Mouse (Mus musculus) adrenal gland, adult 2 months (tissue): ENCODE measurements around the gene Sycp3. TPM values are rescaled to one million over a fixed set of nuclear protein-coding genes. Genes with fewer than 3 reads are reported as not detected.
A peak's percentile ranks its signal among the peaks of the same experiment; 100 is the strongest.
"Not testable (repeated sequence)": the region's sequence is repeated elsewhere in the genome, so short reads cannot be mapped to it uniquely, and the experiment has no call there.

Experiments used
- DNase-seq: peaks from one replicate; pipeline ENCODE4 v3.0.0; 2021
- long read RNA-seq: library from polyadenylated mRNA; stranded (forward); transcript quantifications from one replicate; pipeline ENCODE4 v2.0.0, GENCODE M21; 2021
- polyA plus RNA-seq: library from polyadenylated mRNA; depleted of rRNA; stranded (reverse); fragments of >200 nt; gene quantifications from 2 replicates; pipeline ENCODE4 v1.2.3, GENCODE M21; 2012; rRNA removed
- total RNA-seq, 2 experiments: library from RNA; stranded (reverse); gene quantifications; 2 replicates each; pipeline ENCODE4 v1.2.3; 2021

The Sycp3 gene
- total RNA-seq: 1 to 10 TPM; 2.1 to 2.4 TPM
- polyA plus RNA-seq: not detected in 2 replicates
- long read RNA-seq: 0 reads

- no peak for DNase-seq
Observed at GRCm38 (mm10) chr10:88459502-88459992, at the start of gene Sycp3. TSS of gene Sycp3 (plus strand) at chr10:88459569.

- DNase-seq: no peak
Observed at GRCm38 (mm10) chr10:88409751-88410150, 49.6 kb upstream of the Sycp3 start.

GRCm38 (mm10) chr10:88412290-88412995 is 46.9 kb upstream of the Sycp3 start:
- no peak for DNase-seq

- no peak for DNase-seq
Observed at GRCm38 (mm10) chr10:88417686-88418085, 41.7 kb upstream of the Sycp3 start.

- peak; percentile 21 for DNase-seq
Observed at GRCm38 (mm10) chr10:88420141-88420541, 39.2 kb upstream of the Sycp3 start.

- no peak for DNase-seq
Observed at GRCm38 (mm10) chr10:88420655-88421435, 38.5 kb upstream of the Sycp3 start.

GRCm38 (mm10) chr10:88426158-88426816 is 33.1 kb upstream of the Sycp3 start:
- DNase-seq: peak; percentile 47

GRCm38 (mm10) chr10:88426896-88427295 is 32.5 kb upstream of the Sycp3 start:
- no peak for DNase-seq

- no peak for DNase-seq
Observed at GRCm38 (mm10) chr10:88427998-88428397, 31.4 kb upstream of the Sycp3 start.

GRCm38 (mm10) chr10:88441224-88441623 is 18.1 kb upstream of the Sycp3 start:
- no peak for DNase-seq

GRCm38 (mm10) chr10:88451221-88451620 is 8.1 kb upstream of the Sycp3 start:
- peak; percentile 64 for DNase-seq

GRCm38 (mm10) chr10:88451990-88452389 is 7.4 kb upstream of the Sycp3 start:
- no peak for DNase-seq

- no peak for DNase-seq
Observed at GRCm38 (mm10) chr10:88457816-88458215, 1.6 kb upstream of the Sycp3 start.

GRCm38 (mm10) chr10:88460122-88460820 is 902 bp downstream of the Sycp3 start:
- no peak for DNase-seq

- not testable (repeated sequence) for DNase-seq
Observed at GRCm38 (mm10) chr10:88482866-88483265, 23.5 kb downstream of the Sycp3 start.

GRCm38 (mm10) chr10:88488629-88489028 is 29.3 kb downstream of the Sycp3 start:
- DNase-seq: no peak

GRCm38 (mm10) chr10:88491632-88492031 is 32.3 kb downstream of the Sycp3 start:
- no peak for DNase-seq

GRCm38 (mm10) chr10:88492658-88493057 is 33.3 kb downstream of the Sycp3 start:
- DNase-seq: no peak

- DNase-seq: no peak
Observed at GRCm38 (mm10) chr10:88494959-88495587, 35.7 kb downstream of the Sycp3 start.

GRCm38 (mm10) chr10:88496864-88497564 is 37.6 kb downstream of the Sycp3 start:
- no peak for DNase-seq

- no peak for DNase-seq
Observed at GRCm38 (mm10) chr10:88499993-88500392, 40.6 kb downstream of the Sycp3 start.
